Mouse (Mus musculus) limb, embryonic 14.5 days (tissue): ENCODE data around the gene Stum. TPM values are rescaled to one million over a fixed set of nuclear protein-coding genes. Genes with fewer than 3 reads are reported as not detected.

Source experiments
- ATAC-seq: fragments of 200-750 bp; cut with Nextera tagmentation; 2 replicates; pipeline ENCODE4 v1.8.0; 2017; ENCODE audit warnings: low read depth, moderate number of reproducible peaks, moderate TSS enrichment; ENCODE audit not compliant: low FRiP score
- DNase-seq: peaks from one replicate; pipeline ENCODE4 v3.0.0-alpha.2; 2015; ENCODE audit warnings: low spot score
- H3K27ac ChIP-seq: fragments of 300-500 bp; sonication (generic); replicated peaks from 2 replicates; pipeline ENCODE4 v1.5.1; 2014; ENCODE audit warnings: low read depth, mild to moderate bottlenecking, low read length, moderate library complexity, mixed read lengths
- H3K27me3 ChIP-seq: fragments of 300-500 bp; sonication (generic); 2 replicates; pipeline ENCODE4 v1.6.1; 2014; ENCODE audit warnings: low read length, mixed read lengths; ENCODE audit not compliant: control insufficient read depth, insufficient read depth
- H3K36me3 ChIP-seq: fragments of 300-500 bp; sonication (generic); 2 replicates; pipeline ENCODE4 v1.6.1; 2014; ENCODE audit warnings: mild to moderate bottlenecking, low read length, moderate library complexity, mixed read lengths; ENCODE audit not compliant: control insufficient read depth, insufficient read depth
- H3K4me1 ChIP-seq: fragments of 300-500 bp; sonication (generic); 2 replicates; pipeline ENCODE4 v1.6.1; 2014; ENCODE audit warnings: antibody characterized with exemption, low read length, mixed read lengths; ENCODE audit not compliant: control insufficient read depth, insufficient read depth
- H3K4me2 ChIP-seq: fragments of 300-500 bp; sonication (generic); replicated peaks from 2 replicates; pipeline ENCODE4 v1.6.1; 2014; ENCODE audit warnings: low read depth, mild to moderate bottlenecking, low read length, moderate library complexity; ENCODE audit not compliant: severe bottlenecking
- H3K4me3 ChIP-seq: fragments of 300-500 bp; sonication (generic); replicated peaks from 2 replicates; pipeline ENCODE4 v1.5.1; 2014; ENCODE audit warnings: low read length
- H3K9ac ChIP-seq: fragments of 300-500 bp; sonication (generic); 2 replicates; pipeline ENCODE4 v1.6.1; 2014; ENCODE audit warnings: mild to moderate bottlenecking, low read depth, low read length, moderate library complexity; ENCODE audit not compliant: severe bottlenecking
- H3K9me3 ChIP-seq: fragments of 300-500 bp; sonication (generic); 2 replicates; pipeline ENCODE4 v1.6.1; 2016; ENCODE audit warnings: low read length; ENCODE audit not compliant: control insufficient read depth
- POLR2A ChIP-seq: fragments of 200-500 bp; IDR thresholded peaks from 2 replicates; pipeline ENCODE4 v1.8.0; 2012; ENCODE audit warnings: inconsistent platforms, mild to moderate bottlenecking, moderate library complexity, borderline replicate concordance; ENCODE audit not compliant: insufficient read depth, insufficient read length; ENCODE audit errors: extremely low read depth
- WGBS: fragments of 180-500 bp; shearing (Covaris S2); extraction: QIAGEN DNeasy Blood & Tissue Kit; methylation state at CpG from one replicate; pipeline ENCODE4 v1.1.7; 2014; 5-methylcytosine and 5-hydroxymethylcytosine counted together
- polyA plus RNA-seq, 2 experiments: library from polyadenylated mRNA; depleted of rRNA in 1 of 2; stranded (reverse) in 1 of 2; unstranded in 1 of 2; fragments of >200 nt; fragmentation: Nextera tagmentation in 1 of 2; extraction: Ambion mirVana in 1 of 2; gene quantifications; 2 replicates each; pipeline versions ENCODE4 v1.2.1 to v1.2.3; 2012 to 2014

Gene Stum
- polyA plus RNA-seq, 2 experiments = 5.8 to 6.3 TPM

GRCm38 (mm10) chr1:180419059-180419458 is 64.2 kb downstream of the Stum start:
- H3K9me3 ChIP-seq = no peaks in the 10 kb centered on the region
- 85% methylated on average over 2 of the region's 2 CpGs for WGBS
- no peak overlapping the region for H3K9ac ChIP-seq
- H3K27me3 ChIP-seq = no peaks in the 10 kb centered on the region
- peaks cover 11% of the 10 kb centered on the region; the same call in 1 of the 2 replicates for H3K4me1 ChIP-seq
- H3K4me3 ChIP-seq = no peak overlapping the region
- no peak for DNase-seq
- H3K4me2 ChIP-seq = no peak overlapping the region
- ATAC-seq = no peak
- TF ChIP-seq POLR2A = no peak
- no peak overlapping the region for H3K27ac ChIP-seq
- H3K36me3 ChIP-seq = peaks cover 58% of the 10 kb centered on the region

- peaks cover 7% of the 10 kb centered on the region; the same call in 1 of the 2 replicates for H3K4me1 ChIP-seq
- H3K9me3 ChIP-seq = no peaks in the 10 kb centered on the region
- no peak for DNase-seq
- H3K27me3 ChIP-seq = no peaks in the 10 kb centered on the region
- H3K27ac ChIP-seq = no peak overlapping the region
- no peak for TF ChIP-seq POLR2A
- no peak for ATAC-seq
- 72% methylated on average over 2 of the region's 2 CpGs for WGBS
- H3K36me3 ChIP-seq = peaks cover 67% of the 10 kb centered on the region
- no peak overlapping the region for H3K4me3 ChIP-seq
- no peak overlapping the region for H3K4me2 ChIP-seq
- H3K9ac ChIP-seq = no peak overlapping the region
Measured at GRCm38 (mm10) chr1:180417118-180417517, 66.2 kb downstream of the Stum start.

GRCm38 (mm10) chr1:180415836-180416235 is 67.5 kb downstream of the Stum start:
- TF ChIP-seq POLR2A = no peak
- WGBS = 88% methylated on average over 7 of the region's 7 CpGs

GRCm38 (mm10) chr1:180415064-180415463 is 68.2 kb downstream of the Stum start:
- H3K27me3 ChIP-seq = no peaks in the 10 kb centered on the region
- H3K36me3 ChIP-seq = peaks cover 57% of the 10 kb centered on the region
- no peaks in the 10 kb centered on the region for H3K9me3 ChIP-seq
- no peaks in the 10 kb centered on the region for H3K4me1 ChIP-seq
- H3K4me2 ChIP-seq = no peak overlapping the region
- H3K27ac ChIP-seq = no peak overlapping the region
- H3K9ac ChIP-seq = no peak overlapping the region
- 55% methylated on average over 4 of the region's 4 CpGs for WGBS
- H3K4me3 ChIP-seq = no peak overlapping the region
- DNase-seq (no peak), ATAC-seq (no peak)
- no peak for TF ChIP-seq POLR2A

More at GRCm38 (mm10) chr1:180415836-180416235, 67.5 kb downstream of the Stum start:
- Histone ChIP-seq H3K9ac (no peak overlapping the region), H3K36me3 (peaks cover 62% of the 10 kb centered on the region), H3K4me3 (no peak overlapping the region), H3K27ac (no peak overlapping the region), H3K9me3 (no peaks in the 10 kb centered on the region), H3K27me3 (no peaks in the 10 kb centered on the region), H3K4me1 (no peaks in the 10 kb centered on the region), H3K4me2 (no peak overlapping the region)
- ATAC-seq = no peak
- no peak for DNase-seq

GRCm38 (mm10) chr1:180410306-180410705 is 73.0 kb downstream of the Stum start:
- no peak overlapping the region for H3K4me3 ChIP-seq
- H3K27ac ChIP-seq = no peak overlapping the region
- H3K9ac ChIP-seq = no peak overlapping the region
- no peak for TF ChIP-seq POLR2A
- H3K27me3 ChIP-seq = no peaks in the 10 kb centered on the region
- no peak overlapping the region for H3K4me2 ChIP-seq
- no peak for DNase-seq
- WGBS = 66% methylated on average over 7 of the region's 7 CpGs
- peaks cover 27% of the 10 kb centered on the region for H3K36me3 ChIP-seq
- ATAC-seq = no peak
- peaks cover 26% of the 10 kb centered on the region for H3K4me1 ChIP-seq
- H3K9me3 ChIP-seq = no peaks in the 10 kb centered on the region

GRCm38 (mm10) chr1:180409771-180410170 is 73.5 kb downstream of the Stum start:
- Histone ChIP-seq H3K4me3 (no peak overlapping the region), H3K4me1 (peaks cover 31% of the 10 kb centered on the region)
- 58% methylated on average over 5 of the region's 5 CpGs for WGBS

More at GRCm38 (mm10) chr1:180409771-180410170, 73.5 kb downstream of the Stum start:
- DNase-seq (no peak), ATAC-seq (no peak)
- H3K9me3 ChIP-seq = no peaks in the 10 kb centered on the region
- TF ChIP-seq POLR2A = no peak
- H3K27ac ChIP-seq = no peak overlapping the region
- H3K9ac ChIP-seq = no peak overlapping the region
- H3K4me2 ChIP-seq = no peak overlapping the region
- H3K27me3 ChIP-seq = no peaks in the 10 kb centered on the region
- H3K36me3 ChIP-seq = peaks cover 22% of the 10 kb centered on the region
